Mouse (Mus musculus): ENCODE data around the gene Adgrb3. TPM values are rescaled to one million over a fixed set of nuclear protein-coding genes. Genes with fewer than 3 reads are reported as not detected.
"Not testable (repeated sequence)": the region's sequence is repeated elsewhere in the genome, so short reads cannot be mapped to it uniquely, and the experiment has no call there.

Adgrb3 gene
- total RNA-seq, 2 experiments from 2014 or later, result 0.63 to 1.3 TPM

DNA sequence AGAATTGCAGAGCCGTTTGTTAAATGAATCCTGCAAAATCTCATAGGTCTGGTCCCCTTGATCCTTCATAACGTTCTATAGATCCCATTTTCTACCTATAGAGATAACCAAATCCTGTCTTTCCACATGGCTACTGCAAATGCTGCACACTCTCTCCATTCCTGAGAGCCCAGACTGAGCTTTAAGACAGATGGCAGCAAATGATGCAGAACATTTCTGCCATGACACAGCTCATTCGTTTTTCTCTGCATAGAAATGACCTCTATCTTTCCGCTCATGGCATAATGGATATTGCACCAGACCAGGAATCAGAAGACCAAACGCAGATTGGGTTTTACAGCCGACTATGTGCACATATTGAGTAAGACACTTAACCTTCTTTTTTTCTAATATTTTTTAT is 84.8 kb downstream of the Adgrb3 start:
- DNase-seq, result no peak

GRCm38 (mm10) chr1:25729844-25730243 is 99.7 kb downstream of the Adgrb3 start:
- no peak for DNase-seq

DNA sequence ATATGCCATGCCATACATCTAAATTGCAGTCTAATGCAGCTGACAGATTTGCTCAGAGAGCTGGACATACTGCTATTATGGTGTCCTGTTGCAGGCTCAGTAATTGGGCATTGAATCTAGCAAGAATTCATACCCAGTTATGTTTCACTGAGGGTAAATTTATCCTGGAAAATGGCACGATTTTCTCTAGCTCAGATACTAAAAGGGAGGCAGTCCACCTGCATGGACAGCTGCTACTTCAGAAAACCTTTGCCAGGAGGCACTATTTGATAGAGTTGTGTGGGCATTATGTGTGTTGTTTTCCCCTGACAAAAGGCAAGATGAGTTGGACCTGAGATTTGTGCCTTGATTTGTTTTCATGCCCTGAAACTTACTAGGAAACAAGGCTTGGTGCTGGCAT is 118.0 kb downstream of the Adgrb3 start:
- DNase-seq, result no peak

DNA sequence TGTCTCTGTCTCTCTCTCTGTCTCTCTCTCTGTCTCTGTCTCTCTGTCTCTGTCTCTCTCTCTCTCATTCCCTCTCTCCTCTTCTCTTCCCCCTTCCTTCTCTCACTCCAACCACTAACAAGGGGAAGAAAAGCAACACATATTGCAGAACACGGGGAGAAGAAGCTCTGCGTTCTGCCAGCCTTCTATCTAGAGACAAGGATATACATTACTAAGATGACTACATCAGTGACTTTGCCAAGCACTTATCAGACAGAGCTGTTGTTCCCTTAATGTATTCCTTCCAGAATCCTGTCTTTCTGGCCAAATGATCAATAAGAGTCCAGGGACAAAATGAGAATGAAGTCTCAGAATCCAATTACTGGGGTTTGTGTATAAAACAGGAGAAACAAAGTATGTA is 123.2 kb downstream of the Adgrb3 start:
- DNase-seq, result no peak

- no peak for DNase-seq
Observed at GRCm38 (mm10) chr1:25698702-25699250, 130.7 kb downstream of the Adgrb3 start.

GRCm38 (mm10) chr1:25697179-25697578 is 132.3 kb downstream of the Adgrb3 start:
- DNase-seq, result no peak

GRCm38 (mm10) chr1:25696771-25697170 is 132.7 kb downstream of the Adgrb3 start:
- DNase-seq, result no peak

DNA sequence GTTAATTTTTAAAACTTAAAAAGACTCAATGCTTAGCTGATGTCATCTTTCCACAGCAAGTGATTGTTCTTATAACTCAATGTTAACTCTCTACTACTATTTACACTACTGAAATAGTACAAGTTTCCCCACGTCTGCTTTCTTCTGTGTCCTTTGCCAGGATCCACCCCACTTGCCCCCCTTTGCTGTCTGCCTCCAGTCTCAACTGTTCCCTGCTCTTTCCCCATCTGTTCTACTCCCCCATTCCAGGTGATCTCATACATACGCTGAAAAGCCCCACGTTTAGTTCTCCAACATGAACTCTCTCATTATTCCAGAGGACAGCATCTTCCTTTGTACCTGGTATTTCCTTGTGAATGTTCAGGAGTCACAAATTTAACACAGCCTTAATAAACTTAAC is 147.4 kb downstream of the Adgrb3 start:
- no peak for DNase-seq

DNA sequence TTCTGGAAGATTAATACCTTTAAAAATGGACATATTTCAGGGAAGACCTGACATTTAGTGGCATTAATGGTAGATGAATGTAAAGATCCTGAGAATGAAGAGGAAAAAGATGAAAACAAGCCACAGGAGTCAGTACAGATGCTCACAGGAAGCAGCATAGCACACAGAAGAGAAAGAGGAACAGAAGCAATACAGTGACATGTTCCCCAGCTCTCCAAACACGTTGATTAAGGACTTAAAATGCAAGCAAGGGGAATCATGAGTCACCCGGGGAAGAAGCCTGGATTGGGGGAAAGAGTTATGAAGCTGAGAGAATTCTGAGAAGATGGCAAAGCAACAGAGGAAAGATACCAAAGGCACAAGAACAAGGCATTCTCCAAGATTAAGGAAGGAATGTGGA is 149.9 kb downstream of the Adgrb3 start:
- DNase-seq, result no peak

DNA sequence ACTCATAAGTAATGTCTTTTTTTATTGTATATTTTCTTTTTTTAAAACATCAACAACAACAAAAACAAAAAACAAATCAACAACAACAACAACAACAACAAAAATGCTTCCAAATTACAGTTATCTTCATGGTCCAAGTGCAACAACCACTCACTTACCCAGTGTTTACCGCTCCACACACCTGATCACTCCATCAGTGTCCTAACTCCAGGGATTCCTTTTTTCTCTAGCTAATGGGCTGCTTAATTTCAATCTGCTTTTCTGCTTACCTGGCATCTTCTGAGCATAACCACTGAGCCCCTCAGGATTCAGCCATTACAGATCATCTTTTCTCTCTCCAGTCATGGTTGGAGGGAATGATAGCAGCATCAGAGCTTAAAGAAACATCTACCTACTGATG is 176.8 kb downstream of the Adgrb3 start:
- no peak for DNase-seq

DNA sequence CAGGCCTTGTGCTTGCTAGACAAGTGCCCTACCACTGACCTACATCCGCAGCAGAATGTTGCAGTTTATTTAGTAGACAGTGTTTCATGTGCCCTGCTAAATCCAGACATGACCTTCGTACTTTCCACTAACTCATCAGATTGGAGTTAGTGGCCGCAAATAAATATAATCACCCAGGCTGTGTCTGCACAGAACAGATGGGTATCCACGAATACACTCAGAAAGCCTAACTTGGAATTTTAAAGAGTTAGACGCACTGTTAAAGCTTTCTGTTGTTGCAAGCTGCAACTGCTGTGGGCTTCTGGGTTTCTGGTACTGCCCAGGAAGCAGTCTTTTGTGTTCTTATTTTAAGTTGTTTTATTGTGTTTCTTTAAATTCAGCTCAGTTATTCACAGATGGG is 185.3 kb downstream of the Adgrb3 start:
- no peak for DNase-seq

GRCm38 (mm10) chr1:25621458-25621857 is 208.0 kb downstream of the Adgrb3 start:
- no peak for DNase-seq

DNA sequence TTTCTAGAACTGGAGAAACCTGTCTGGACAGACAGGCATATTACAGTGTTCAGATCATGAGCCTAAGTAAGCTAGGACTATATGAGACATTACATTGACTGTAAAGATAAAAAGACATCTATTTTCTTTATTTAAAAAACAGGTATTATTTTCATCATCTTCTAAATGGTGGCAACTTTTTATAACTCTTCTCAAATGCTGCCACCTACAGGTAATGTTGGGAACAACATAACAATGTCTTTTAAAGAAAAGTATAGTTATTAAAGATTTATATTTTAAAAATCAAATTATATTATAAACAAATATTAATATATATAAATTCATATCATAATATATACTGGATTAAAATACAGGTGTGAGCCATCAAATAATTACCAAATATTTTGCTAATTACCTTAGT is 212.6 kb downstream of the Adgrb3 start:
- DNase-seq, result no peak

GRCm38 (mm10) chr1:25610776-25611175 is 218.7 kb downstream of the Adgrb3 start:
- DNase-seq, result not testable (repeated sequence)

DNA sequence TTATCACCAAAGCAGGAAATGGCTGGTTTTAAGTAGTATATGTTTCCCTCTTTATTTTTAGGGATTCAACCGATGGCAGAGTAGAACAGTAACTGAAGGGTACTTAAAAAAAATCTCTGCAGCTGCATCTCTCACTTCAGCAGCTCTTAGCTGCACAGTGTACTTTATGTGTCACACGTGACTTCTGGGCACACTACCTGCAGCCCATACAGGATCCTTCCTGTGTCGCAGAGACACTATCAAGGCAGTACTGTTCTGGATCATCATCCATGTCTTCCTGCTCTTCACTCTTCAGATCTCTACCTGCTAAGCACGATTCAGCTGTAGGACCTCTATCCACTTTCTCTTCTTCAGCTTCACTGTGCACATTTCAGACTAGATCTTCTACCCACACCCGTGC is 230.6 kb downstream of the Adgrb3 start:
- DNase-seq, result no peak

- DNase-seq, result no peak
Observed at GRCm38 (mm10) chr1:25588568-25589118, 240.9 kb downstream of the Adgrb3 start.

DNA sequence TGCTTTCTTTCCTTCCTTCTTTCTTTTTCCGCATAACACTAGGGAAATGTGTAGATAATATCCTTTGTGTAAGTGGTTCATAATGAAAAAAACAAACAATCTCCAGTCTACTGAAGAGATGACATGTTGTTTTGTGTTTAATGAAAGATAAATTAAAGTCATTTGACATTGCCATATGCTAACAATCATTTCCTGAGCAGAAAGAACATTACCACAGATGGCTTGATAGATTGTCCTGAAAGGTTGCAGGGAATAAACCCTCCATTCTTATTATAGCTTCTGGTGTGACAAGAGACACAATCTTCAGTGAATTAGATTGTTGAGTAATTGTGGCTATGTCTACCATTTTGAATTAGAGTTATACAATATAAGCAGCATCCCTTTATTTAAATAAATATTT is 247.8 kb downstream of the Adgrb3 start:
- no peak for DNase-seq

GRCm38 (mm10) chr1:25577836-25578235 is 251.7 kb downstream of the Adgrb3 start:
- DNase-seq, result no peak

DNA sequence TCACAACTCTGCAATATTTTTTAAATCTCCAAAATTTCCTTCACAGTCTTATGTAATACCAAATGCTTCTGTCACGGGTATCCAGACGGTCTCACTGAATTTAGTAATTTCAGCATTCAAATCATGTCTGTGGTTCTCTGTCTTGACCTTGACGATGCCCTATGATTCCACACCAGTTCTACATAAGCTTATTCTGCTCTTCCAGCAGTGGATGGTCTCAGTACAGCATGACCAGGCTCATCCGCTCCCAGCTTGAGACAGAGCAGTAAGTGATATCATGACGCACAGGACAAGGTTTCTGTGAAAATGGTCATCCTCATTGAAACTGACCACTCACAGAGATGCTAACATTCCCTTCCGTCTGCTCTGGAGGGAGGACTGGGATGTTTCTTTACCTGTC is 252.9 kb downstream of the Adgrb3 start:
- no peak for DNase-seq

GRCm38 (mm10) chr1:25568096-25568495 is 261.4 kb downstream of the Adgrb3 start:
- no peak for DNase-seq

DNA sequence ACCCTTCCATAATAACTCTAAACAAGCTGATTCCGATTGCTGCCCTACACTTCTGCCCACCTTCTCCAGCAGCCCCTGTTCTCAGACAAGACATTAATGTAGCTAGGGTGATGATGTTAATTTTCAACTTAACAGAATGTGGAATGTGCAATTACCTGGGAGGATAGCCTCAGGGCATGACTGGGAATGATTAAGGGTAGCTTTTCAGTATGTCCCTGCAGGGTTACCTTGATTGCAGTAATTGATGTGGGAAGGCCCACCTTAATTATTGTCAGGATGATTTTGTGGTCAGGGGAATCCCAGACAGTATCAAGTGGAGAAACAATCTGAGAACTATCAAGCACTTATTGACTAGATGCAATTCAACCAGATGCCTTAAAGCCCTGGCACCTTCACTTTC is 283.4 kb downstream of the Adgrb3 start:
- DNase-seq, result no peak

DNA sequence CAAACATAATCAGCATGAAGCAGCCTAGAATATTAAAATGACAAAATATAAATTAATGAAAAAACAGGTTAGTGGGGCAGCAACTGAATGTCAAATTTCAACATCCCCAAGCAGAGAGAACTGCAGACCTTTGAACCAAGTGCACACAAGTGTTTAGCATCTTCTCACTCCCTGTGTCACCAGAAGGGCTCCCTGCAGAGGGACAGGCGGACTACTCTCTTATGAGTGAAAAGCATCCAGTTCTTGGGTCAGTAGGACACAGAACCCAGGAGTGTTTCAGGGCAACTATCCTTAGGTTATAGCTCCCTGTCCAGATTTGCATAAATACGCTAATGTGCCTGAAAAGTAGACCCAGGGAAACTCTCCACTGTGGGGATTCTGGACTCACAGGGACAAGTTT is 285.6 kb downstream of the Adgrb3 start:
- DNase-seq, result no peak

DNA sequence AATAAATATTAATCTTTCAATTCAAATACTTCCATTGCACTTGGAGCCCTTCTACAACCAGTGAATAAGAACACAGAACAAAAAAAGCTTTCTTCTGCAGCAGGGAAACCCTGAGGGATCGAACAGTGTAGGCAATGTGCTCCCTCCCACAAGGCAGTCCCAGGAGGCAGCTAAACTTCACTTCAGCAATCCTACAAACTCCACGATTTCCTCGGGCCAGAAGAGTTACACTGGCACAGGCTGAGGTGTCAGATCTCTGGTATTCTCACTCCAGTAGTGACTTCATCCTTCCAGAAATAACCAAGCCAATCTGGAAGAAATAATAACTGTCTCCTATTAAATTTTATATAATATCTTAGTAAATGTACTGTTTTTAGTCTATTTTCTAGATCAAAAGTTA is 286.6 kb downstream of the Adgrb3 start:
- DNase-seq, result no peak

- no peak for DNase-seq
Observed at GRCm38 (mm10) chr1:25526976-25527375, 302.5 kb downstream of the Adgrb3 start.
